Mouse (Mus musculus): ENCODE data around the gene Pik3cb. TPM values are rescaled to one million over a fixed set of nuclear protein-coding genes. Genes with fewer than 3 reads are reported as not detected.

Pik3cb gene
- polyA plus RNA-seq, 1 experiment, result 55.5 TPM

GRCm38 (mm10) chr9:99110213-99110612 is 30.2 kb downstream of the Pik3cb start:
- no peaks in the 10 kb centered on the region for H3K4me1 ChIP-seq (ENCODE audit: control insufficient read depth, insufficient read depth, low read length)
- no peak overlapping the region for H3K4me3 ChIP-seq (ENCODE audit: low read depth, low read length)
- no peak overlapping the region for H3K9ac ChIP-seq (ENCODE audit: low read depth, poor library complexity, severe bottlenecking)
- no peaks in the 10 kb centered on the region for H3K27me3 ChIP-seq (ENCODE audit: control insufficient read depth, insufficient read depth, low read length, poor library complexity, severe bottlenecking)
- H3K27ac ChIP-seq (ENCODE audit: insufficient read depth, low read length), result no peak overlapping the region
- H3K36me3 ChIP-seq (ENCODE audit: control insufficient read depth, insufficient read depth, low read length, poor library complexity, severe bottlenecking), result no peaks in the 10 kb centered on the region
- TF ChIP-seq EP300 (IDR thresholded peaks at IDR 0.05; ENCODE audit: insufficient read depth, low read depth, low read length) (no peak), CTCF (IDR thresholded peaks at IDR 0.05; ENCODE audit: low read depth, low read length) (no peak), POLR2A (IDR thresholded peaks at IDR 0.05; ENCODE audit: insufficient read depth, low read length) (no peak)
- H3K9me3 ChIP-seq (replicated peaks; ENCODE audit: control insufficient read depth, insufficient read depth, low read length, poor library complexity, severe bottlenecking), result no peaks in the 10 kb centered on the region

- Histone ChIP-seq H3K4me1 (ENCODE audit: control insufficient read depth, insufficient read depth, low read length) (no peaks in the 10 kb centered on the region), H3K27ac (ENCODE audit: insufficient read depth, low read length) (no peak overlapping the region), H3K36me3 (ENCODE audit: control insufficient read depth, insufficient read depth, low read length, poor library complexity, severe bottlenecking) (no peaks in the 10 kb centered on the region), H3K4me3 (ENCODE audit: low read depth, low read length) (no peak overlapping the region), H3K9me3 (replicated peaks; ENCODE audit: control insufficient read depth, insufficient read depth, low read length, poor library complexity, severe bottlenecking) (no peaks in the 10 kb centered on the region), H3K27me3 (ENCODE audit: control insufficient read depth, insufficient read depth, low read length, poor library complexity, severe bottlenecking) (no peaks in the 10 kb centered on the region), H3K9ac (ENCODE audit: low read depth, poor library complexity, severe bottlenecking) (no peak overlapping the region)
- no peak for TF ChIP-seq EP300 (IDR thresholded peaks at IDR 0.05; ENCODE audit: insufficient read depth, low read depth, low read length)
- TF ChIP-seq CTCF (IDR thresholded peaks at IDR 0.05; ENCODE audit: low read depth, low read length), result no peak
- no peak for TF ChIP-seq POLR2A (IDR thresholded peaks at IDR 0.05; ENCODE audit: insufficient read depth, low read length)
These were observed 30.8 kb downstream of the Pik3cb start for GRCm38 (mm10) chr9:99109585-99109984.

GRCm38 (mm10) chr9:99104449-99104848 is 36.0 kb downstream of the Pik3cb start:
- no peaks in the 10 kb centered on the region for H3K27me3 ChIP-seq (ENCODE audit: control insufficient read depth, insufficient read depth, low read length, poor library complexity, severe bottlenecking)
- 0 out of 2 replicates have a peak overlapping the region, but pooled peaks have one; percentile 3 for H3K27ac ChIP-seq (ENCODE audit: insufficient read depth, low read length)
- H3K4me3 ChIP-seq (ENCODE audit: low read depth, low read length), result no peak overlapping the region
- H3K9ac ChIP-seq (ENCODE audit: low read depth, poor library complexity, severe bottlenecking), result no peak overlapping the region
- TF ChIP-seq EP300 (IDR thresholded peaks at IDR 0.05; ENCODE audit: insufficient read depth, low read depth, low read length), result no peak
- TF ChIP-seq CTCF (IDR thresholded peaks at IDR 0.05; ENCODE audit: low read depth, low read length), result peak; percentile 38
- peaks cover 5% of the 10 kb centered on the region; the same call in 1 of the 2 replicates for H3K36me3 ChIP-seq (ENCODE audit: control insufficient read depth, insufficient read depth, low read length, poor library complexity, severe bottlenecking)
- no peaks in the 10 kb centered on the region for H3K9me3 ChIP-seq (replicated peaks; ENCODE audit: control insufficient read depth, insufficient read depth, low read length, poor library complexity, severe bottlenecking)
- no peaks in the 10 kb centered on the region for H3K4me1 ChIP-seq (ENCODE audit: control insufficient read depth, insufficient read depth, low read length)

GRCm38 (mm10) chr9:99103865-99104264 is 36.6 kb downstream of the Pik3cb start:
- H3K27ac ChIP-seq (ENCODE audit: insufficient read depth, low read length), result peak overlapping the region; percentile 3; the same call in 1 of the 2 replicates
- no peak for TF ChIP-seq POLR2A (IDR thresholded peaks at IDR 0.05; ENCODE audit: insufficient read depth, low read length)
- TF ChIP-seq CTCF (IDR thresholded peaks at IDR 0.05; ENCODE audit: low read depth, low read length), result no peak
- no peak for TF ChIP-seq EP300 (IDR thresholded peaks at IDR 0.05; ENCODE audit: insufficient read depth, low read depth, low read length)
- no peaks in the 10 kb centered on the region for H3K27me3 ChIP-seq (ENCODE audit: control insufficient read depth, insufficient read depth, low read length, poor library complexity, severe bottlenecking)
- no peaks in the 10 kb centered on the region for H3K9me3 ChIP-seq (replicated peaks; ENCODE audit: control insufficient read depth, insufficient read depth, low read length, poor library complexity, severe bottlenecking)
- no peak overlapping the region for H3K4me3 ChIP-seq (ENCODE audit: low read depth, low read length)
- no peaks in the 10 kb centered on the region for H3K4me1 ChIP-seq (ENCODE audit: control insufficient read depth, insufficient read depth, low read length)
- no peak overlapping the region for H3K9ac ChIP-seq (ENCODE audit: low read depth, poor library complexity, severe bottlenecking)
- peaks cover 5% of the 10 kb centered on the region for H3K36me3 ChIP-seq (ENCODE audit: control insufficient read depth, insufficient read depth, low read length, poor library complexity, severe bottlenecking)

- no peaks in the 10 kb centered on the region for H3K27me3 ChIP-seq (ENCODE audit: control insufficient read depth, insufficient read depth, low read length, poor library complexity, severe bottlenecking)
- TF ChIP-seq CTCF (IDR thresholded peaks at IDR 0.05; ENCODE audit: low read depth, low read length) (no peak), POLR2A (IDR thresholded peaks at IDR 0.05; ENCODE audit: insufficient read depth, low read length) (no peak), EP300 (IDR thresholded peaks at IDR 0.05; ENCODE audit: insufficient read depth, low read depth, low read length) (no peak)
- no peak overlapping the region for H3K4me3 ChIP-seq (ENCODE audit: low read depth, low read length)
- H3K36me3 ChIP-seq (ENCODE audit: control insufficient read depth, insufficient read depth, low read length, poor library complexity, severe bottlenecking), result peaks cover 15% of the 10 kb centered on the region
- no peak overlapping the region for H3K9ac ChIP-seq (ENCODE audit: low read depth, poor library complexity, severe bottlenecking)
- no peak overlapping the region for H3K27ac ChIP-seq (ENCODE audit: insufficient read depth, low read length)
- no peaks in the 10 kb centered on the region for H3K9me3 ChIP-seq (replicated peaks; ENCODE audit: control insufficient read depth, insufficient read depth, low read length, poor library complexity, severe bottlenecking)
- no peaks in the 10 kb centered on the region for H3K4me1 ChIP-seq (ENCODE audit: control insufficient read depth, insufficient read depth, low read length)
These were observed 41.8 kb downstream of the Pik3cb start for GRCm38 (mm10) chr9:99098482-99099129.

- no peak overlapping the region for H3K4me3 ChIP-seq (ENCODE audit: low read depth, low read length)
- no peaks in the 10 kb centered on the region for H3K9me3 ChIP-seq (replicated peaks; ENCODE audit: control insufficient read depth, insufficient read depth, low read length, poor library complexity, severe bottlenecking)
- H3K27me3 ChIP-seq (ENCODE audit: control insufficient read depth, insufficient read depth, low read length, poor library complexity, severe bottlenecking), result no peaks in the 10 kb centered on the region
- H3K4me1 ChIP-seq (ENCODE audit: control insufficient read depth, insufficient read depth, low read length), result no peaks in the 10 kb centered on the region
- H3K9ac ChIP-seq (ENCODE audit: low read depth, poor library complexity, severe bottlenecking), result no peak overlapping the region
- H3K27ac ChIP-seq (ENCODE audit: insufficient read depth, low read length), result no peak overlapping the region
- H3K36me3 ChIP-seq (ENCODE audit: control insufficient read depth, insufficient read depth, low read length, poor library complexity, severe bottlenecking), result peaks cover 18% of the 10 kb centered on the region
- no peak for TF ChIP-seq CTCF (IDR thresholded peaks at IDR 0.05; ENCODE audit: low read depth, low read length)
- no peak for TF ChIP-seq EP300 (IDR thresholded peaks at IDR 0.05; ENCODE audit: insufficient read depth, low read depth, low read length)
- TF ChIP-seq POLR2A (IDR thresholded peaks at IDR 0.05; ENCODE audit: insufficient read depth, low read length), result no peak
These were observed 42.8 kb downstream of the Pik3cb start for GRCm38 (mm10) chr9:99097668-99098067.
